Mouse (Mus musculus) T-cell, adult 66 days (primary cell): ENCODE results near the gene Slc2a6. TPM values are rescaled to one million over a fixed set of nuclear protein-coding genes. Genes with fewer than 3 reads are reported as not detected.

Experiments used
- total RNA-seq, 2 experiments: library from RNA; stranded (reverse); gene quantifications; 3 replicates in 1 of 2; 4 replicates in 1 of 2; pipeline ENCODE4 v1.2.4; 2023

Slc2a6 gene
- under 1 TPM; 0.53 to 0.82 TPM for total RNA-seq

DNA sequence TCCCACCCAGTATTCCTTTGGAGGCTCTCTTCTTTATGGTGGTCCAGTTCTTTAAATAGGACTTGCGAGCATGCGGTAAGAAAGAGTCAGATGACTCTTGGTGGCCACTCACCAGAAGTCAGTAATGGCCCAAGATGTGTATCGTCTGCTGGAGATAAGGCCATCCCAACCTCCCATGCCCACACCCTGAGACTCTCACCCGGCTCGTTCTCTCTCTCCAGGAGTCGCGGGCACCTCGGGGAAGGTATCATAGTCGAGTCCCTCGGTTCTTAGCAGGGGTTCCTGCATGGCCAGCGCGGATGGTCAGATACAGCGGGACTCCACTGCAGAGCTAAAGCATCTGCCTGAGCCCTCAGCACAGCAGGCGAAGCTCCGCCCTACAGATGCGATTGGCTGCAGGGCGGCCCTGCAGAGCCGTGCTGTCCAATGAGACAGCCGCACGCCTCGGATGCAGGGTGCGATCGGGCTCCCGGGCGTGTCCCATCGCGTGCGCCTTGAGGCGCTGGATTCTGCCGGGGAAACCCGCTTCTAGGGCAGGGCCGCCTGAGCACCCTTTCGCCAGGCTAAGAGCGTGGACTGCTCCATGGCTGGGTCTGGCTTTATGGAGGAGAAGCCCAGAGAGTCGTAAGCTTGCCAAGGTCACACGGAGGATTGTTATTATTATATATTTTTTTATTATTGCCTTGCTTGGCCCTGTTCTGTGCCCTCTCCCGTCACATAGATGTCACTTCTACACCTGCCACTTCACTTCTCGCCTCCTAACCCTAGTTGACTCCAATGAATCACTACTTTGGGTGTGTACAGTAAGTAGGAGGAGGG is at the start of gene Slc2a6:
TSS of gene Slc2a6 (minus strand) at position 381 of the 819 bp plus-strand sequence.

DNA sequence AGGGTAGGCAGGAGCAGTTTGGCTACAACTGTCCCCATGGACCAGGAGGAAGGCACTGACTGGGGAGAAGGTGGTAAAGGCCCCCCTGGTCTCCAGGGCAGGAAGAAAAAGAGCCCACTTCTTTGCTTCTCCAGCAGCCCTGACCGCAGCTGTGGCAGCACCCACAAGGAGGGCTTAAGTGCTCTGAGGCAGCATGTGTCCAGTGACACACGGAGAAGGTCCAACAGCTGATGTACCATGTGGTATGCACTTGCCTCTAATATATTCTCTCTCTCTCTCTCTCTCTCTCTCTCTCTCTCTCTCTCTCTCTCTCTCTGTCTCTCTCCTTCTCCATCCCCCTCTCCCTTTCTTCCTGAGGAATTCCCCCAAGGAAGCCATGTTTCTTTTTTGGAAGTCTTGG is 44.2 kb upstream of the Slc2a6 start, which contains the start of gene Mymk:
TSS of gene Mymk (minus strand) at position 202 of the 400 bp plus-strand sequence.

DNA sequence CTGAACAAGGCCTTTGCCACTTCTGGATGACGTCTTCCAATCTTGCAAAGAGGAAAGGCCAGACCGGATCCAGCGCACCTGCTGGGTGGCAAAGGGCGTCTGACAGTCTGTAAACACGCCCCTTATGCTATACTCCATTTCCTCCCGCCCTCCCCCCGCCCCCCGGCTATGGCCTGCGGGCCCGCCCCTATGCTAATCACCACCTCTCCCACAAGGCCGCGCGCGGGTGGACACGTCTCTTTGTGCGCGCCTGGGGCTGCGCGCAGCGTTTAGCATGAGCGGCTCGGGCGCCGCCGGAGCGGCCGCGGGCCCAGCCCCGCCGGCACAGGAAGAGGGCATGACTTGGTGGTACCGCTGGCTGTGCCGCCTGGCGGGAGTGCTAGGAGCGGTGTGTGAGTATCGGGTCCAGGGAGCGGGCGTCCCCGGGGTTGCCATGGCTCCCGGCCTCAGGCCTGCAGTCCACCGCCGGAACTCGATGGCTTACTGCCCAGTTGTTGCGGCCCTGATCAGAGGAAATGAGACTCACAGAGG is 18.0 kb downstream of the Slc2a6 start, which contains the start of gene Cacfd1:
TSS of gene Cacfd1 (plus strand) at position 213 of the 531 bp plus-strand sequence.

DNA sequence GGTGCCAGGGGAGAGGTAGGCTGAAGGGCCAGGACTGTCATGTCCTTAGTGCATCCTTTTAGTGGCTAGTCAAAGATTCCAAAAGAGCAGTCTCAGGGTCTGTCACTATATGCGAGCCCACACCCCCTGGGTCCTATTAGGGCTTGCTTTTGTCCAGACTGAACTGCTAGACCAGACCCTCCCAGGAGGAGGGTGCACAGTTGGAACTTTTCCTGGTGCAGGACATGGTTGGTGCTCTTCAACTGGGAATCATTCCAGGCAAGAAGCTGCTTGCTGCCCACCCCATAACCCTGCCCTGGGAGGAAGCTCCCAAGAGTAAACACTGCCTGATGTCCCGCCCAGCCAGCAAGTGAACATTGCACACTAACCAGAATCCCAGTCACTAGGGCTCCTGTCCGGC is 54.7 kb downstream of the Slc2a6 start, which contains the start of gene Adamts13:
TSS of gene Adamts13 (plus strand) at position 301 of the 400 bp plus-strand sequence.

Other genes starting within 250 kb of the Slc2a6 start
- gene Abo, start 163.0 kb downstream of the Slc2a6 start, total RNA-seq, result not detected
- gene Surf6, start 125.1 kb downstream of the Slc2a6 start, total RNA-seq, result 10 to 100 TPM; 66.6 to 79.3 TPM
- gene Med22, start 117.3 kb downstream of the Slc2a6 start, total RNA-seq, result 10 to 100 TPM; 21.7 to 25.8 TPM
- 100 to 1,000 TPM; 882 to 950 TPM for gene Rpl7a, start 117.2 kb downstream of the Slc2a6 start, total RNA-seq
- 10 to 100 TPM; 57.0 to 61.8 TPM for gene Surf2, start 111.6 kb downstream of the Slc2a6 start, total RNA-seq
- 10 to 100 TPM; 62.7 to 72.0 TPM for gene Surf1, start 111.5 kb downstream of the Slc2a6 start, total RNA-seq
- gene Surf4, start 94.1 kb downstream of the Slc2a6 start, total RNA-seq, result 10 to 100 TPM; 80.8 to 82.9 TPM
- not detected for gene Stkld1, start 94.0 kb downstream of the Slc2a6 start, total RNA-seq
- gene Rexo4, start 63.6 kb downstream of the Slc2a6 start, total RNA-seq, result 100 to 1,000 TPM in 1 of 2 experiments, 10 to 100 TPM in 1; 96.5 to 103 TPM
- gene Adamts13, start 54.6 kb downstream of the Slc2a6 start, total RNA-seq, result not detected
- 10 to 100 TPM; 35.4 TPM for gene Cacfd1, start 18.1 kb downstream of the Slc2a6 start, total RNA-seq
- gene Mymk, start 44.2 kb upstream of the Slc2a6 start, total RNA-seq, result not detected
- 1 to 10 TPM in 1 of 2 experiments, under 1 TPM in 1; 0.52 to 1.0 TPM for gene Adamtsl2, start 51.4 kb upstream of the Slc2a6 start, total RNA-seq
- gene Fam163b, start 114.5 kb upstream of the Slc2a6 start, total RNA-seq, result not detected
- not detected for gene Dbh, start 137.2 kb upstream of the Slc2a6 start, total RNA-seq
- gene Sardh, start 220.3 kb upstream of the Slc2a6 start, total RNA-seq, result under 1 TPM in 1 of 2 experiments, not detected in 1; 0.27 TPM